Mouse (Mus musculus) adrenal gland, postnatal 25 days (tissue): ENCODE data around the gene Otop3. TPM values are rescaled to one million over a fixed set of nuclear protein-coding genes. Genes with fewer than 3 reads are reported as not detected.
A peak's percentile ranks its signal among the peaks of the same experiment; 100 is the strongest.

Experiments used
- DNase-seq: peaks from one replicate; pipeline ENCODE4 v3.0.0; 2021; ENCODE audit warnings: mixed read lengths
- long read RNA-seq: library from polyadenylated mRNA; stranded (forward); transcript quantifications from one replicate; pipeline ENCODE4 v2.0.0, GENCODE M21; 2021
- total RNA-seq: library from RNA; stranded (reverse); gene quantifications from 2 replicates; pipeline ENCODE4 v1.2.3, GENCODE M21; 2021

Gene Otop3
- not detected in 2 replicates for total RNA-seq
- long read RNA-seq = 0 reads

DNA sequence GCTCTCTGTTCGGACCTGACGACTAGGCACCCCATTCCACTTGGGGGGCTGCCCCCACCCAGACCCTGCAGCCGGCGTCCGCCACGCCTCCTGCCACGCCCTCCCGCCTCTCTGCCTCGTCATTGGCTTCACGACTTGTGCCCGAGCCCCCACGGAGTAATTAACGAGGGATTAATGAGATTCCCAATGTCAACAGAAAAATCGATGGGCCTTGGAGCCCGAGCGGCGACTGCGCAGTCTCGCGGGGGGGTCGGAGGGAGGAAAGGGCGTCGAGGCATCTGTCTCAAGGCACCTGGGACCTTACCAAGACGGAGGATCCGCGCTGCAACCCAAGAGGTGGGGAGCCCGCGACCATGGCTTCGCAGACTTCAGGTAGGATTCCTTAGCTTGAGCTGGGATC, at the start of gene Otop3:
Gene Otop3, plus strand, starts transcription at position 201 of the 400 bp plus-strand sequence.
- no peak for DNase-seq

DNA sequence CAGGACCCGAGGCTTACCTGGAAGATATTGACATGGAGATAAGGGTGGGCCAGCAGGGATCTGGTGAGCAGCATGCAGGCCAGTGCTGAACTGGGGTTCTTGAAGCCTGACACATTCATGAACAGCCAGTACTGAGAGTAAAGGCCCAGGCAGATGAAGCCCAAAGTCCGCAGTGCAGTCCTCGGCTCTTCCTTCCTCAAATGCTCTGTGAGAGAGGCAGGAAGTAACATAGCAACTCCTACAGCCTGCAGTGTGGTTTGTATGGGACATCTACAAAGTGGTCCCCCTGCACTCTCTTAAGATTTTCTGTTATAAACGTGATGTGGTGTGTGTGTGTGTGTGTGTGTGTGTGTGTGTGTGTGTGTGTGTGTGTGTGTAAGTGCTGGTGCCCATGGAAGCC, 49.2 kb upstream of the Otop3 start:
- DNase-seq = no peak

DNA sequence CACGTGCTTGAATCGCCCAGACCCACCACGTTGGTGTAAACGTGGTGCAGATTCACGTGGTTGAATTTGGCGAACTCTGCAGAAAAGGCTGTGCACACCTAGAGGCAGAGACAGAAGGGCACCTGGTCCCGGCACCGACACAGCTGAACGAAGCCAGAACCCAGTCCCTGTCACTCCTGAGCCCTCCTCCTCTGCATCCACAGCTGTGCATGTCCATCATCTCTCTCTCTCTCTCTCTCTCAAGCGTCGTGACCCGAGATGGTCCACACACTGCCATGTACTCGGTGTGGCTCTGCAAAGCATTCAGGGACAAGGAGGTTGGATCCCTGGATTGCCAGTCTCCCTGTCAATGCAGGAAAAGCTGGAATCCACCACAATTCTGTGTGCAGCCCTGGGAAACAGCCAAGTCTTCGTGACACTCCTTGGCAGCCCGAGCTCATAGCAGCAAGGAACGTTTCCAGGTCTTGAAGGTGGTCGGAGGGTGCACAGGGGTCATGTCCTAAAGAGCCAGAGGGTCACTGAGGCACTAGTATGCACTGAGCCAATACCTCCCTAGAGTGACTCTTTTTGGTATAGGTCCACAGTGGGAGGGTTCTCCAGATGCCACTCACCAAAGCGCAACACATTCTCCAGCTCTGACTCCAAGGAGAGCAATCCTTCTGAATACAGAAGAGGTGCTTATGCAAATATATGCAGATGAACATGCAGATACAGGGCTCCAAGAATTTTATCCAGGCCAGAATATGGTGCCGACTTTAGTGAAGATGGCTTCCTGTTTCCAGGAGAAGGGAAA, 48.1 kb upstream of the Otop3 start:
- no peak for DNase-seq

DNA sequence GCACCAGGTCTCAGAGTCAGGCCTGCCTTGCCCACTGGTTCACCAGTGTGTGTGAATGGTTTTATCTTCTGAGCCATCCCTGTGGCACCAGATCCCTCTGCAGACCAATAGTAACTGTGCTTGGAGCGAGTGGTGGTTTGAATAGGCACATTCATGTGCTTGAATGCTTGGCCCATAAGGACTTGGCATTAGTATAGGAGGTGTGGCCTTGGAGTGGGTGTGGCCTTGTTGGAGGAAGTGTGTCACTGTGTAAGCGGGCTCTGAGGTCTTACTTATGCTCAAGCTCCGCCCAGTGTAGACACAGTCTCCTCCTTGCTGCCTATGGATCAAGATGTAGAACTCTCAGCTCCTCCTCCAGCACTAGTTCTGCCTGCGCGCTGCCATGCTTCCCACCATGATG, 47.1 kb upstream of the Otop3 start:
- no peak for DNase-seq

- no peak for DNase-seq
Observed at GRCm38 (mm10) chr11:115288305-115288704, 46.2 kb upstream of the Otop3 start.

GRCm38 (mm10) chr11:115289885-115290284, 44.6 kb upstream of the Otop3 start:
- DNase-seq = no peak

GRCm38 (mm10) chr11:115290314-115290713, 44.2 kb upstream of the Otop3 start:
- DNase-seq = no peak

DNA sequence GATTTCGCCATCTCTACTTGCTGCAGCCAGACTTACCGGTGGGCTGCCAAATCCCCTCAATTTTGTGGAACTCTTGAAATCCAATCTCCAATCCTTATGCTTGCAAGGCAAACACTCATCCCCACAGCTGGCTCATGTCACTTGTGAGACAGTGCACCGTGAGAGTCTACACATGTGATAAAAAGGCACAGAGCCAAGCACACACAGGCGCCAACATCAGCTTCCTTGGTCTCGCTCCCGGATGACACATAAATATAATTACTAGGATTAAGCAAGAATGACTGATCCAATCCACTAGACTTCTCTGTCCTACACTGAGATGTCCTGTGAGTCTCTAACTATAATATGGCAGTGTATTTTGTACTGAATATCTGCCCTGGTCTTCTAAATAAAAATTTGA, 43.6 kb upstream of the Otop3 start:
- peak; percentile 54 for DNase-seq

GRCm38 (mm10) chr11:115291503-115291902, 43.0 kb upstream of the Otop3 start:
- DNase-seq = no peak

DNA sequence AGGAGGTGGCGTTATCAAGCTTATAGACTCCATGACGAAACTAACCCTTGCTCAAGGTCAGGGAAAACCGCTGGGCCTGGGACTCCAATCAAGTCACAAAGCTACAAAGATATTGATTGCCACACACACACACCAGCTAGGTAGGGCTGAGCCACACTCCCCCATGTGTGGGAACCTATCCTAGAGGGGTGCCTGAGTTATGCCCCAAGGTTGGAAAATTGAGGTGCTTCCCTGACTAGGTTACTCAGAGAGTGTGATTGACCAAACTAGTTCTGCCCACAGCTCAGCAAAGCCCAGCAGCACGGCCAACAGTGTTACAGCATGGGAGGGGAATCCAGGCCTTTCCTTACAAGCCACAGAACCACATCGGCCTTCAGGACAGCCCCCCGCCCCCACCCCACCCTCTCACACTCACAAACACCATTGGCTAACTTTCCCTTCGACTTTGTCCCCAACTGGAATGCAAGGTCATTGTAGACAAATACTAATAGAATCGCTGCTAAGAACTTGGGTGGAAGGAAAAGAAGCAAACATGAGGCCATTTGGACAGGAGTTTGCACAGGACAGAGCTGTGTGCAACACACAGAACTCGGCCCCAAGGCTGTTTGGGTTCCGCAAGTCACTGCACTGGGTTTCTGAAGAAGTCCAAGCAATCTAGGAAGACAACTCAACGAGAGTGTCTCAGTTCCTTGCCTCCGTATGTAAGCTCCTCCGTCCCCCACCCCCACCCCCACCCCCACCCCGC, 41.7 kb upstream of the Otop3 start:
- DNase-seq = no peak

- no peak for DNase-seq
Observed at GRCm38 (mm10) chr11:115295939-115296338, 38.6 kb upstream of the Otop3 start.

DNA sequence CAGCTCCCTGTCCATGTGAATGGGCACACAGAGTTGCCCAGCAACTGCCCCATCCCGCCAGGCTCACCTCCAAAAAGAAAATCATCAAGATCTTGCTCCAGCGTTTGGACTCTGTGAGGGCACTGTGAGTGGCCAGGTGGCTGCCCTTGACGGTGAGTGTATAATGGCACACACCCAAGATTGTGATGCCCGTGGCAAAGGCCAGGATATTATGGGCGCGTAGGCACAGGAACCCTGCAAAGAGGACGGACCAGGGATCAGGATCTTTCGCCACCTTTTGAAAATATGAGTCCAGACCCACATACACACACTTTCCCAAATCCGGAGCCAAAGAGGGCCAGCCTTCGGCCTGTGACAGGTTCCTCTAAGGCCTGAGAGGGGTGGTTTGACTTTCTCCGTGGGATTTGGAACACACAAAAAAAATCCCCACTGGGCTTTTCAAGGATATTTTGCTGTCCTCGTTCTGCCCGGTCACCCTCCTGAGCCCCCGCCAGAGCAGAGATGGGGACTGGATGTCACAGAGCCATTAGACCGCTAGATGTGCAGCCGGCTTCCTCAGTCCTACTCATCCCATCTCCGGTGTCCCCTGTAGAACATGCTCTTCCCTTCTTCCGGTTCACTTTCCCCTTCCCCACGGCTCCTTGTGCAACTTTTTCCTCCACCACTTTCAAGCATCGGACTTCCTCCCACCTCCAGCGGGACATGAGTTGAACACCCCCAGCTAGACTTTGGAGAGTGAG, 37.9 kb upstream of the Otop3 start:
- DNase-seq = peak; percentile 39

GRCm38 (mm10) chr11:115297214-115297826, 37.2 kb upstream of the Otop3 start, which contains the start of gene Fads6:
Gene Fads6, minus strand, starts transcription at chr11:115297663.
- DNase-seq = peak; percentile 83

DNA sequence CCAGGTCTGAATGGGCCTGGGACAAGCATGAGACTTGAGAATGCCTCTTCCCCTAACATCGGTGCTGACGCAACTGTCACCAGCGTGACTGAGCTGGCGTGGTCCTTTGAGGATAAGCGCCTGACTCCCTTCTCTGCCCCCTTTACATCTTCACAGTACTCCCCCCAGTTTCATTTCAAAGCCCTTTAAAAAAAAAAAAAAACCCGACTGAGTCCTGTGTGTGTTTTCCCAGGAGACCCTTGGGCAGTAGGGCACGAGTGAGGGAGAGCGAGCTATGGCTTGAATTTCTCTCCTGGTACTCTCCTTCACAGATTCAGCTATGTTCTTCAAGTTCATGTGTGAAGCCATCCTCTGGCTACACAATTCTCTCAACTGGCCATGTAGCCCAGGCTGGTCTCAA, 36.4 kb upstream of the Otop3 start:
- DNase-seq = no peak

DNA sequence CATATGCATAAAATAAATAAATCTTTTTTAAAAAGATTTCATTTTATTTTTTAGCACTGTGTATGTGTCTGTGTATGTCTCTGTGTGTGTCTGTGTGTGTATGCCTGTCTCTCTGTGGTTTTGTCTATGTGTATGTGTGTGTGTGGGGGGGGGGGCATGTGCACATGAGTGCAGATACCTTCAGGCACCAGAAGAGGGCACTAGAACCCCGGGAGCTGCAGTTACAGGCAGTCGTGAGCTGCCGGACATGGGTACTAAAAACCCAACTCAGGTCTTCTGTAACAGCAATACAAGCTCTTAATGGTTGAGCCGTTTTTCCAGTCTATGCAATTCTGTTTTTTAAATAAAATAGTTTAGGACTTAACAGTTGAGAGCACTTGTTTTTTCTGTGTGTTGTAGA, 33.8 kb upstream of the Otop3 start:
- DNase-seq = no peak

DNA sequence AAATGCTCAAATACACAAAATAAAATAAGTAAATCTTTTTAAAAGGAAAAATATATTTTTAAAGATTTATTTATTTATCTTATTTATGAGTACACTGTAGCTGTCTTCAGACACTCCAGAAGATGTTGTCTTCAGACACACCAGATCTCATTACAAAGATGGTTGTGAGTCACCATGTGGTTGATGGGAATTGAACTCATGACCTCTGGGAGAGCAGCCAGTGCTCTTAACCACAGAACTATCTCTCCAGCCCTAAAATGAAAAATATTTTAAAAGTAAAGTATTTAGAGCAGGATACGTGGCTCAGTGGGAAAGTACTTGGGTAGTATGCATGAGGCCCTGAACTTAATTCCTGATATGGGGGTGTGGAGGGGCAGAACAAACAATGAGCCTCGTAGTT, 33.2 kb upstream of the Otop3 start:
- DNase-seq = no peak

DNA sequence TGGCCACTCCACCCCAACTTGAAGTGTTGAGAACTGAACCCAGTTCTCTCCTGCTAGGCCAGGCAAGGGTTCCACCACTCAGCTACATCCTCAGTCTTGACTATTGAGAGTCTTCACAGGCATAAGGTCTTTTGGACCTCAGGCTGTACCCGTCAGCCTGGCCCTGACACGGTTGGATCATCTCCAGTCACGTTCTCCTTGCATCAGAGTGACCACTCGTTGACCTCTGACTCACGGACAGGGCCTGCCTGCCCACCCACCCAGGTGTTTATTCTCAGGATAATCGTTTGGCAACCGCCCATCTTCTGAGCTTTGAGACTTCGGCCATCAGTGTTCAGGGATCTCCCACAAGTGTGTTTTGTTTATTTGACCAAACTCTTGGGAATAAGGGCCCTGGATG, 31.4 kb upstream of the Otop3 start:
- no peak for DNase-seq

DNA sequence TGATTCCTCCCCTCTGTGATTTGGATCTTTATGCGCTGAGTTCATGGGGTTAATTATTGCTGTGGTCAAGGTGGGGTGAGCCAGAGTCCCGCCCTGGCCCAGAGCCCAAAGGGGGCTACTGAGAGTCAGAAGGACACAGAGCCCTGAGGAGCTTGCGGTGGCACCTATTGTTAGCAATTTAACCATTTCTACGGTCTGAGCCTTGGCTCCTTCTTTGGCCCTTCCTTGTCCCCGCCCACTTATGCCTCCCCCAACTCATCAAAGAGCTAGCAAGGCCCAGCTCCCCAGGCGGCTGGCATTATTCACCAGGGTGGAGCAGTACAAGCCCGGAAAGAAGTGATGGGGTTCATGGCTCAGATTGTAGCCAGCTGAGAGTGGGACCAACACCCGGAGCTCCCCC, 27.7 kb upstream of the Otop3 start, which contains the start of gene Otop2:
Gene Otop2, plus strand, starts transcription at position 301 of the 400 bp plus-strand sequence.
- no peak for DNase-seq

GRCm38 (mm10) chr11:115308781-115309180, 25.8 kb upstream of the Otop3 start:
- DNase-seq = no peak

DNA sequence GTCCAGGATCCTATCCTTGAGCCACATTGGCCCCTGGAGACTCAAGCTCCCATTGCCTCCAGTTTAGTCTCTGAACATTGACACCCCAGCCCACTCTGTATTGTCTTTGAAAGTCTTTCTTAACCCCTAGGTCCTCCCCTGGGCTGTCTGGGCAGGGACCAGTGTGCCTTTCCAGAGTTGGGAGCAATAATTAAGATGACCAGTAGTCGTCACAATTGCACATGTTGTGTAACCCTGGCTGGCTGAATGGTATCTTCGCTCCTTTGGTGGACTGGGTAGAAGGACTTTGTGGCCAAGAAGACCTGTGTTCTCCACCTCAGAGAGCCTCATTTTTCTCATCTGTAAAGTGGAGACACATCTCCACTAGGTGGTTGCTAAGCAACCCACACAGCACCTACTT, 20.3 kb upstream of the Otop3 start:
- no peak for DNase-seq

- DNase-seq = no peak
Observed at GRCm38 (mm10) chr11:115317204-115317603, 17.3 kb upstream of the Otop3 start.
